Mouse (Mus musculus) neural tube, embryonic 12.5 days (tissue): ENCODE data around the gene Jaml. TPM values are rescaled to one million over a fixed set of nuclear protein-coding genes. Genes with fewer than 3 reads are reported as not detected.

Experiments
- polyA plus RNA-seq: library from polyadenylated mRNA; unstranded; fragments of >200 nt; fragmentation: Nextera tagmentation; extraction: Ambion mirVana; gene quantifications from 2 replicates; pipeline ENCODE4 v1.2.1, GENCODE M21; 2016

Jaml gene
- polyA plus RNA-seq, 1 experiment from 2014 or later: 0.10 TPM

Other genes starting within 250 kb of the Jaml start
- 25.3 and 29.6 TPM in 2 replicates for gene Kmt2a, start 197.9 kb upstream of the Jaml start, polyA plus RNA-seq
- 602 and 611 TPM in 2 replicates for gene Atp5l, start 158.4 kb upstream of the Jaml start, polyA plus RNA-seq
- gene Ube4a, start 113.6 kb upstream of the Jaml start, polyA plus RNA-seq: 34.0 and 34.3 TPM in 2 replicates
- gene Cd3g, start 98.8 kb upstream of the Jaml start, polyA plus RNA-seq: 0.25 TPM in 1 of 2 replicates, not detected in the other
- gene Cd3d, start 97.4 kb upstream of the Jaml start, polyA plus RNA-seq: not detected in 2 replicates
- gene Cd3e, start 69.6 kb upstream of the Jaml start, polyA plus RNA-seq: not detected in 2 replicates
- gene Mpzl2, start 39.4 kb upstream of the Jaml start, polyA plus RNA-seq: 1.6 and 1.8 TPM in 2 replicates
- gene Mpzl3, start 24.0 kb upstream of the Jaml start, polyA plus RNA-seq: 1.9 and 2.2 TPM in 2 replicates
- gene Scn2b, start 38.6 kb downstream of the Jaml start, polyA plus RNA-seq: 4.2 and 4.8 TPM in 2 replicates
- 0.18 and 0.27 TPM in 2 replicates for gene Scn4b, start 59.2 kb downstream of the Jaml start, polyA plus RNA-seq
- not detected in 2 replicates for gene BC049352, start 102.8 kb downstream of the Jaml start, polyA plus RNA-seq
- 0.08 TPM in 1 of 2 replicates, not detected in the other for gene Tmprss4, start 124.9 kb downstream of the Jaml start, polyA plus RNA-seq
- gene Il10ra, start 190.0 kb downstream of the Jaml start, polyA plus RNA-seq: 0.72 and 1.2 TPM in 2 replicates
- 0.05 and 0.10 TPM in 2 replicates for gene Tmprss13, start 239.9 kb downstream of the Jaml start, polyA plus RNA-seq